Mouse (Mus musculus): Measurements from ENCODE around the gene Kctd19.

DNA sequence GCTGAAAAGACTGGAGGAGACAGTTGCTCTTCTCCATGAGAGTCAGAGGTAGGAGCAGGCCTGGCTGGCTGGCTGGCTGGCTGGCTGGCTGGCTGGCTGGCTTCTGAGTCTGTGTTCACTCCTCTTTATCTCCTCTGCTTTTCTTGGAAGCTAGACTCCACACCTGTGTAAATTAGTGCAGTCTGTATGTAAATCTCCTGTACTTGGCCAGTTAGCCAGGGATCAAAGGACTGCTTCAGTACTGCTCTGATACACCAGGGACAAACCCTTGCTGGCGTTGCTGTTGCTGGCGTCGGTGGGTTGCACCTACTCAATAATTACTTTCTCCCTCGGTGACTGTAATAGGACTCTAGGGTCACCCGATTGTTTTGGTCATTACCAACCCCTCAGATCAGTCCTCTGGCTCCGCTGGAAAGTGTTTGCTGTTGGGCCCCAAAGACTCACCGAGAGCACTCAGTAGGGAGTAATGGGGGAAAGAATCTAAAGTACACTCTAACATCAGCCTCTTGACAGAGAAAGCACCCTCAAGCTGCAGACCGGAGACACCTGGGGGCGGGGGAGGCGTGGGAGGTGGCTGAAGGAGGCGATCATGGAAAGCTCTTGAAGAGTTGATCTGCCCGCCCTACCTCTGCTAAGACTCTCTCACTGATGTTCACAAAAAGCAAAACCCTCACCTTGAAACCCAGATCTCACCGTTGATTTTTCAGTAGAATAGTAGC, 47.9 kb upstream of the Kctd19 start:
- TF ChIP-seq CTCF (IDR thresholded peaks at IDR 0.05; ENCODE audit: control insufficient read depth, insufficient read depth, insufficient read length) (no peak), CEBPB (IDR thresholded peaks at IDR 0.05; ENCODE audit: low read depth) (no peak), MYOD1 (IDR thresholded peaks at IDR 0.05; ENCODE audit: control insufficient read depth, insufficient read length, low read depth) (no peak)

Measured in C2C12 (cell line).